Mouse (Mus musculus): ENCODE measurements around the gene Hs2st1. TPM values are rescaled to one million over a fixed set of nuclear protein-coding genes. Genes with fewer than 3 reads are reported as not detected.

Hs2st1 gene
- polyA plus RNA-seq, 1 experiment from 2014 or later: 14.0 TPM

GRCm38 (mm10) chr3:144558274-144558673, 11.7 kb downstream of the Hs2st1 start:
- peaks cover 33% of the 10 kb centered on the region for H3K4me1 ChIP-seq
- no peaks in the 10 kb centered on the region for H3K9me3 ChIP-seq
- H3K4me3 ChIP-seq: no peak overlapping the region
- no peak overlapping the region for H3K27ac ChIP-seq
- 53% methylated on average over 5 of the region's 5 CpGs for WGBS
- DNase-seq (ENCODE audit: low spot score): no peak
- no peaks in the 10 kb centered on the region for H3K36me3 ChIP-seq
- H3K27me3 ChIP-seq (ENCODE audit: insufficient read depth, poor library complexity, severe bottlenecking): no peaks in the 10 kb centered on the region

- peak overlapping the region; percentile 45 for H3K4me3 ChIP-seq
- WGBS: 8% methylated on average over 16 of the region's 16 CpGs
- no peaks in the 10 kb centered on the region for H3K27me3 ChIP-seq (ENCODE audit: insufficient read depth, poor library complexity, severe bottlenecking)
- H3K36me3 ChIP-seq: no peaks in the 10 kb centered on the region
- H3K9me3 ChIP-seq: no peaks in the 10 kb centered on the region
- peak overlapping the region; percentile 62 for H3K27ac ChIP-seq
- no peak for DNase-seq (ENCODE audit: low spot score)
- H3K4me1 ChIP-seq: peaks cover 30% of the 10 kb centered on the region
These were observed 13.2 kb downstream of the Hs2st1 start for GRCm38 (mm10) chr3:144556625-144557324.

- Histone ChIP-seq H3K9me3 (no peaks in the 10 kb centered on the region), H3K4me1 (peaks cover 24% of the 10 kb centered on the region), H3K27me3 (ENCODE audit: insufficient read depth, poor library complexity, severe bottlenecking) (no peaks in the 10 kb centered on the region), H3K4me3 (no peak overlapping the region), H3K27ac (no peak overlapping the region), H3K36me3 (no peaks in the 10 kb centered on the region)
- DNase-seq (ENCODE audit: low spot score): no peak
- 92% methylated on average over 7 of the region's 7 CpGs for WGBS
These were observed 14.8 kb downstream of the Hs2st1 start for GRCm38 (mm10) chr3:144555144-144555543.

- no peak overlapping the region for H3K27ac ChIP-seq
- WGBS: 66% methylated on average over 9 of the region's 9 CpGs
- peaks cover 24% of the 10 kb centered on the region for H3K4me1 ChIP-seq
- no peak for DNase-seq (ENCODE audit: low spot score)
- H3K9me3 ChIP-seq: no peaks in the 10 kb centered on the region
- no peak overlapping the region for H3K4me3 ChIP-seq
- no peaks in the 10 kb centered on the region for H3K27me3 ChIP-seq (ENCODE audit: insufficient read depth, poor library complexity, severe bottlenecking)
- H3K36me3 ChIP-seq: no peaks in the 10 kb centered on the region
These were observed 15.5 kb downstream of the Hs2st1 start for GRCm38 (mm10) chr3:144554503-144554902.

- H3K9me3 ChIP-seq: no peaks in the 10 kb centered on the region
- H3K36me3 ChIP-seq: no peaks in the 10 kb centered on the region
- 53% methylated on average over 7 of the region's 7 CpGs for WGBS
- H3K4me3 ChIP-seq: no peak overlapping the region
- peaks cover 24% of the 10 kb centered on the region for H3K4me1 ChIP-seq
- H3K27ac ChIP-seq: no peak overlapping the region
- no peaks in the 10 kb centered on the region for H3K27me3 ChIP-seq (ENCODE audit: insufficient read depth, poor library complexity, severe bottlenecking)
- DNase-seq (ENCODE audit: low spot score): no peak
These were observed 16.0 kb downstream of the Hs2st1 start for GRCm38 (mm10) chr3:144553942-144554341.

- H3K27ac ChIP-seq: no peak overlapping the region
- DNase-seq (ENCODE audit: low spot score): no peak
- peaks cover 12% of the 10 kb centered on the region for H3K4me1 ChIP-seq
- H3K9me3 ChIP-seq: no peaks in the 10 kb centered on the region
- H3K36me3 ChIP-seq: no peaks in the 10 kb centered on the region
- WGBS: 75% methylated on average over 4 of the region's 4 CpGs
- no peaks in the 10 kb centered on the region for H3K27me3 ChIP-seq (ENCODE audit: insufficient read depth, poor library complexity, severe bottlenecking)
- H3K4me3 ChIP-seq: no peak overlapping the region
These were observed 18.6 kb downstream of the Hs2st1 start for GRCm38 (mm10) chr3:144551416-144551815.

GRCm38 (mm10) chr3:144550659-144551058, 19.3 kb downstream of the Hs2st1 start:
- 90% methylated on average over 5 of the region's 5 CpGs for WGBS
- H3K27me3 ChIP-seq (ENCODE audit: insufficient read depth, poor library complexity, severe bottlenecking): no peaks in the 10 kb centered on the region
- DNase-seq (ENCODE audit: low spot score): no peak
- H3K4me1 ChIP-seq: peaks cover 13% of the 10 kb centered on the region
- no peak overlapping the region for H3K4me3 ChIP-seq
- H3K27ac ChIP-seq: no peak overlapping the region
- H3K9me3 ChIP-seq: no peaks in the 10 kb centered on the region
- H3K36me3 ChIP-seq: no peaks in the 10 kb centered on the region

GRCm38 (mm10) chr3:144550036-144550435, 19.9 kb downstream of the Hs2st1 start:
- peaks cover 13% of the 10 kb centered on the region for H3K4me1 ChIP-seq
- no peak for DNase-seq (ENCODE audit: low spot score)
- 88% methylated on average over 5 of the region's 5 CpGs for WGBS

GRCm38 (mm10) chr3:144548186-144548845, 21.7 kb downstream of the Hs2st1 start:
- no peaks in the 10 kb centered on the region for H3K9me3 ChIP-seq
- H3K4me1 ChIP-seq: peaks cover 4% of the 10 kb centered on the region; the same call in 1 of the 2 replicates
- DNase-seq (ENCODE audit: low spot score): no peak
- 92% methylated on average over 7 of the region's 7 CpGs for WGBS
- no peaks in the 10 kb centered on the region for H3K36me3 ChIP-seq
- no peak overlapping the region for H3K27ac ChIP-seq
- H3K27me3 ChIP-seq (ENCODE audit: insufficient read depth, poor library complexity, severe bottlenecking): no peaks in the 10 kb centered on the region
- H3K4me3 ChIP-seq: no peak overlapping the region

More at GRCm38 (mm10) chr3:144550036-144550435, 19.9 kb downstream of the Hs2st1 start:
- H3K27ac ChIP-seq: no peak overlapping the region
- no peak overlapping the region for H3K4me3 ChIP-seq
- no peaks in the 10 kb centered on the region for H3K27me3 ChIP-seq (ENCODE audit: insufficient read depth, poor library complexity, severe bottlenecking)
- no peaks in the 10 kb centered on the region for H3K36me3 ChIP-seq
- H3K9me3 ChIP-seq: no peaks in the 10 kb centered on the region

GRCm38 (mm10) chr3:144546490-144546889, 23.5 kb downstream of the Hs2st1 start:
- DNase-seq (ENCODE audit: low spot score): no peak
- Histone ChIP-seq H3K4me3 (no peak overlapping the region), H3K27ac (no peak overlapping the region), H3K9me3 (no peaks in the 10 kb centered on the region), H3K27me3 (ENCODE audit: insufficient read depth, poor library complexity, severe bottlenecking) (no peaks in the 10 kb centered on the region), H3K36me3 (no peaks in the 10 kb centered on the region), H3K4me1 (peaks cover 12% of the 10 kb centered on the region; the same call in 1 of the 2 replicates)
- WGBS: 62% methylated on average over 4 of the region's 4 CpGs

- peaks cover 12% of the 10 kb centered on the region; the same call in 1 of the 2 replicates for H3K4me1 ChIP-seq
- H3K27me3 ChIP-seq (ENCODE audit: insufficient read depth, poor library complexity, severe bottlenecking): no peaks in the 10 kb centered on the region
- 69% methylated on average over 4 of the region's 4 CpGs for WGBS
- no peak for DNase-seq (ENCODE audit: low spot score)
- no peak overlapping the region for H3K4me3 ChIP-seq
- no peak overlapping the region for H3K27ac ChIP-seq
- H3K9me3 ChIP-seq: no peaks in the 10 kb centered on the region
- no peaks in the 10 kb centered on the region for H3K36me3 ChIP-seq
These were observed 24.1 kb downstream of the Hs2st1 start for GRCm38 (mm10) chr3:144545832-144546231.

- no peaks in the 10 kb centered on the region for H3K27me3 ChIP-seq (ENCODE audit: insufficient read depth, poor library complexity, severe bottlenecking)
- H3K4me1 ChIP-seq: peaks cover 12% of the 10 kb centered on the region; the same call in 1 of the 2 replicates
- no peak overlapping the region for H3K4me3 ChIP-seq
- no peak overlapping the region for H3K27ac ChIP-seq
- H3K9me3 ChIP-seq: no peaks in the 10 kb centered on the region
- WGBS: 94% methylated on average over 7 of the region's 7 CpGs
- no peak for DNase-seq (ENCODE audit: low spot score)
- no peaks in the 10 kb centered on the region for H3K36me3 ChIP-seq
These were observed 24.8 kb downstream of the Hs2st1 start for GRCm38 (mm10) chr3:144545152-144545551.

GRCm38 (mm10) chr3:144541906-144542438, 28.0 kb downstream of the Hs2st1 start:
- DNase-seq (ENCODE audit: low spot score): no peak
- Histone ChIP-seq H3K4me3 (no peak overlapping the region), H3K4me1 (peaks cover 28% of the 10 kb centered on the region), H3K36me3 (no peaks in the 10 kb centered on the region), H3K27ac (no peak overlapping the region), H3K27me3 (ENCODE audit: insufficient read depth, poor library complexity, severe bottlenecking) (no peaks in the 10 kb centered on the region), H3K9me3 (no peaks in the 10 kb centered on the region)
- WGBS: 78% methylated on average over 6 of the region's 6 CpGs

Data from heart, embryonic 10.5 days (tissue).